Mouse (Mus musculus): ENCODE measurements around the gene Tm4sf19. TPM values are rescaled to one million over a fixed set of nuclear protein-coding genes. Genes with fewer than 3 reads are reported as not detected.
"Not testable (repeated sequence)": the region's sequence is repeated elsewhere in the genome, so short reads cannot be mapped to it uniquely, and the experiment has no call there.

The Tm4sf19 gene
- polyA plus RNA-seq, 1 experiment from 2014 or later = not detected

- H3K4me3 ChIP-seq (replicated peaks) = peak overlapping the region; percentile 94
- peak overlapping the region; percentile 78 for H3K4me2 ChIP-seq
- H3K36me3 ChIP-seq (replicated peaks) = peaks cover 7% of the 10 kb centered on the region; the same call in 1 of the 2 replicates
- peak; percentile 70 for ATAC-seq (ENCODE audit: insufficient read depth)
- peaks cover 45% of the 10 kb centered on the region for H3K4me1 ChIP-seq (replicated peaks)
- whole genome bisulfite sequencing (ENCODE audit: insufficient replicate concordance) = 2% methylated on average over 28 of the region's 28 CpGs
- peak overlapping the region; percentile 99 for H3K9ac ChIP-seq
- H3K27ac ChIP-seq (replicated peaks) = peak overlapping the region; percentile 95
- H3K9me3 ChIP-seq (replicated peaks) = no peaks in the 10 kb centered on the region
- H3K27me3 ChIP-seq = no peaks in the 10 kb centered on the region
Observed at GRCm38 (mm10) chr16:32431047-32431591, 30.8 kb downstream of the Tm4sf19 start.

GRCm38 (mm10) chr16:32431926-32432325 lies 31.6 kb downstream of the Tm4sf19 start:
- Histone ChIP-seq H3K9me3 (replicated peaks) (no peaks in the 10 kb centered on the region), H3K27me3 (no peaks in the 10 kb centered on the region), H3K9ac (peak overlapping the region; percentile 99), H3K4me2 (peak overlapping the region; percentile 78), H3K27ac (replicated peaks) (peak overlapping the region; percentile 95), H3K4me1 (replicated peaks) (peaks cover 53% of the 10 kb centered on the region), H3K36me3 (replicated peaks) (peaks cover 13% of the 10 kb centered on the region; the same call in 1 of the 2 replicates), H3K4me3 (replicated peaks) (peak overlapping the region; percentile 94)
- ATAC-seq (ENCODE audit: insufficient read depth) = no peak
- 81% methylated on average over 1 of the region's 1 CpGs for WGBS (ENCODE audit: insufficient replicate concordance)

GRCm38 (mm10) chr16:32433138-32433537 lies 32.8 kb downstream of the Tm4sf19 start:
- peak overlapping the region; percentile 78 for H3K4me2 ChIP-seq
- no peak overlapping the region for H3K9ac ChIP-seq
- no peak for ATAC-seq (ENCODE audit: insufficient read depth)
- H3K9me3 ChIP-seq (replicated peaks) = no peaks in the 10 kb centered on the region
- no peaks in the 10 kb centered on the region for H3K27me3 ChIP-seq
- H3K4me1 ChIP-seq (replicated peaks) = peaks cover 60% of the 10 kb centered on the region
- peaks cover 18% of the 10 kb centered on the region for H3K36me3 ChIP-seq (replicated peaks)
- peak overlapping the region; percentile 95 for H3K27ac ChIP-seq (replicated peaks)
- H3K4me3 ChIP-seq (replicated peaks) = peak overlapping the region; percentile 94; the same call in 1 of the 2 replicates
- 66% methylated on average over 2 of the region's 2 CpGs for WGBS (ENCODE audit: insufficient replicate concordance)

- H3K4me2 ChIP-seq = peak overlapping the region; percentile 78
- peak overlapping the region; percentile 45 for H3K27ac ChIP-seq (replicated peaks)
- no peaks in the 10 kb centered on the region for H3K9me3 ChIP-seq (replicated peaks)
- no peak overlapping the region for H3K4me3 ChIP-seq (replicated peaks)
- H3K27me3 ChIP-seq = no peaks in the 10 kb centered on the region
- 9% methylated on average over 6 of the region's 6 CpGs for WGBS (ENCODE audit: insufficient replicate concordance)
- no peak for ATAC-seq (ENCODE audit: insufficient read depth)
- 0 out of 2 replicates have a peak overlapping the region, but pooled peaks have one; percentile 39 for H3K9ac ChIP-seq
- peaks cover 20% of the 10 kb centered on the region for H3K36me3 ChIP-seq (replicated peaks)
- H3K4me1 ChIP-seq (replicated peaks) = peaks cover 62% of the 10 kb centered on the region
Observed at GRCm38 (mm10) chr16:32434066-32434465, 33.8 kb downstream of the Tm4sf19 start.

- peak overlapping the region; percentile 45; the same call in 1 of the 2 replicates for H3K27ac ChIP-seq (replicated peaks)
- H3K27me3 ChIP-seq = no peaks in the 10 kb centered on the region
- H3K9ac ChIP-seq = no peak overlapping the region
- no peaks in the 10 kb centered on the region for H3K9me3 ChIP-seq (replicated peaks)
- H3K4me3 ChIP-seq (replicated peaks) = no peak overlapping the region
- no peak overlapping the region for H3K4me2 ChIP-seq
- H3K36me3 ChIP-seq (replicated peaks) = peaks cover 26% of the 10 kb centered on the region
- ATAC-seq (ENCODE audit: insufficient read depth) = no peak
- peaks cover 56% of the 10 kb centered on the region for H3K4me1 ChIP-seq (replicated peaks)
Observed at GRCm38 (mm10) chr16:32434691-32435090, 34.4 kb downstream of the Tm4sf19 start.

- no peak overlapping the region for H3K9ac ChIP-seq
- H3K4me2 ChIP-seq = no peak overlapping the region
- H3K4me3 ChIP-seq (replicated peaks) = no peak overlapping the region
- 43% methylated on average over 1 of the region's 1 CpGs for WGBS (ENCODE audit: insufficient replicate concordance)
- H3K9me3 ChIP-seq (replicated peaks) = no peaks in the 10 kb centered on the region
- no peak overlapping the region for H3K27ac ChIP-seq (replicated peaks)
- no peaks in the 10 kb centered on the region for H3K27me3 ChIP-seq
- peaks cover 46% of the 10 kb centered on the region for H3K36me3 ChIP-seq (replicated peaks)
- H3K4me1 ChIP-seq (replicated peaks) = peaks cover 60% of the 10 kb centered on the region
- ATAC-seq (ENCODE audit: insufficient read depth) = no peak
Observed at GRCm38 (mm10) chr16:32436657-32437056, 36.4 kb downstream of the Tm4sf19 start.

- no peak for ATAC-seq (ENCODE audit: insufficient read depth)
- Histone ChIP-seq H3K27ac (replicated peaks) (peak overlapping the region; percentile 10; the same call in 1 of the 2 replicates), H3K4me1 (replicated peaks) (peaks cover 57% of the 10 kb centered on the region), H3K9ac (no peak overlapping the region), H3K4me3 (replicated peaks) (no peak overlapping the region), H3K9me3 (replicated peaks) (no peaks in the 10 kb centered on the region), H3K4me2 (no peak overlapping the region), H3K27me3 (no peaks in the 10 kb centered on the region), H3K36me3 (replicated peaks) (peaks cover 47% of the 10 kb centered on the region)
- WGBS (ENCODE audit: insufficient replicate concordance) = 85% methylated on average over 1 of the region's 1 CpGs
Observed at GRCm38 (mm10) chr16:32437266-32437665, 37.0 kb downstream of the Tm4sf19 start.

GRCm38 (mm10) chr16:32441432-32441831 lies 41.1 kb downstream of the Tm4sf19 start:
- 0 out of 2 replicates have a peak, but pooled peaks have one; percentile 7 for ATAC-seq (ENCODE audit: insufficient read depth)
- Histone ChIP-seq H3K36me3 (replicated peaks) (peaks cover 41% of the 10 kb centered on the region), H3K27me3 (no peaks in the 10 kb centered on the region), H3K4me1 (replicated peaks) (peaks cover 60% of the 10 kb centered on the region), H3K9ac (no peak overlapping the region), H3K4me2 (no peak overlapping the region), H3K9me3 (replicated peaks) (no peaks in the 10 kb centered on the region), H3K4me3 (replicated peaks) (no peak overlapping the region), H3K27ac (replicated peaks) (0 out of 2 replicates have a peak overlapping the region, but pooled peaks have one; percentile 2)
- WGBS (ENCODE audit: insufficient replicate concordance) = 80% methylated on average over 3 of the region's 3 CpGs

- Histone ChIP-seq H3K36me3 (replicated peaks) (peaks cover 25% of the 10 kb centered on the region), H3K27ac (replicated peaks) (peak overlapping the region; percentile 35), H3K4me1 (replicated peaks) (peaks cover 77% of the 10 kb centered on the region)
- not testable (repeated sequence) for H3K4me3 ChIP-seq (replicated peaks); ATAC-seq (ENCODE audit: insufficient read depth); H3K9ac ChIP-seq; H3K9me3 ChIP-seq (replicated peaks); H3K4me2 ChIP-seq; H3K27me3 ChIP-seq
- WGBS (ENCODE audit: insufficient replicate concordance) = 26% methylated on average over 3 of the region's 3 CpGs
Observed at GRCm38 (mm10) chr16:32444615-32445014, 44.3 kb downstream of the Tm4sf19 start.

- ATAC-seq (ENCODE audit: insufficient read depth) = no peak
- H3K4me1 ChIP-seq (replicated peaks) = peaks cover 86% of the 10 kb centered on the region
- 82% methylated on average over 1 of the region's 1 CpGs for WGBS (ENCODE audit: insufficient replicate concordance)
Observed at GRCm38 (mm10) chr16:32445558-32445957, 45.3 kb downstream of the Tm4sf19 start.

GRCm38 (mm10) chr16:32446563-32447138 lies 46.3 kb downstream of the Tm4sf19 start:
- no peak overlapping the region for H3K4me3 ChIP-seq (replicated peaks)
- H3K27me3 ChIP-seq = no peaks in the 10 kb centered on the region
- WGBS (ENCODE audit: insufficient replicate concordance) = 57% methylated on average over 2 of the region's 2 CpGs
- ATAC-seq (ENCODE audit: insufficient read depth) = no peak
- no peak overlapping the region for H3K9ac ChIP-seq
- peaks cover 9% of the 10 kb centered on the region for H3K36me3 ChIP-seq (replicated peaks)
- H3K4me1 ChIP-seq (replicated peaks) = peaks cover 90% of the 10 kb centered on the region
- H3K4me2 ChIP-seq = no peak overlapping the region
- H3K27ac ChIP-seq (replicated peaks) = 0 out of 2 replicates have a peak overlapping the region, but pooled peaks have one; percentile 29
- H3K9me3 ChIP-seq (replicated peaks) = no peaks in the 10 kb centered on the region

More at GRCm38 (mm10) chr16:32445558-32445957, 45.3 kb downstream of the Tm4sf19 start:
- H3K9me3 ChIP-seq (replicated peaks) = no peaks in the 10 kb centered on the region
- H3K27me3 ChIP-seq = no peaks in the 10 kb centered on the region
- H3K4me2 ChIP-seq = no peak overlapping the region
- H3K27ac ChIP-seq (replicated peaks) = peak overlapping the region; percentile 35
- peaks cover 16% of the 10 kb centered on the region for H3K36me3 ChIP-seq (replicated peaks)
- H3K4me3 ChIP-seq (replicated peaks) = no peak overlapping the region
- no peak overlapping the region for H3K9ac ChIP-seq
